Mouse (Mus musculus) spleen, adult 18-20 months (tissue): ENCODE measurements around the gene Kcnk3.

Experiments used
- DNase-seq, 2 experiments: peaks; one replicate each; pipeline ENCODE4 v3.0.0; 2022; ENCODE audit warnings: mixed read lengths in 2 of 2

Kcnk3 gene

GRCm38 (mm10) chr5:30587681-30588300, at the start of gene Kcnk3:
Gene Kcnk3 (plus strand): TSS chr5:30588170.
- peak; percentile 21 to 45 for DNase-seq

- no peak for DNase-seq
These were observed 42.3 kb upstream of the Kcnk3 start, which contains the start of gene Cib4 for GRCm38 (mm10) chr5:30545698-30546097. Gene Cib4 (minus strand): TSS chr5:30545836.

GRCm38 (mm10) chr5:30548681-30549080, 39.3 kb upstream of the Kcnk3 start:
- no peak for DNase-seq

GRCm38 (mm10) chr5:30550334-30551021, 37.5 kb upstream of the Kcnk3 start:
- no peak for DNase-seq

GRCm38 (mm10) chr5:30551022-30551638, 36.8 kb upstream of the Kcnk3 start:
- DNase-seq = no peak

GRCm38 (mm10) chr5:30552006-30552405, 36.0 kb upstream of the Kcnk3 start:
- DNase-seq = no peak

- DNase-seq = no peak
These were observed 34.0 kb upstream of the Kcnk3 start for GRCm38 (mm10) chr5:30553936-30554335.

- DNase-seq = no peak
These were observed 33.0 kb upstream of the Kcnk3 start for GRCm38 (mm10) chr5:30554981-30555380.

- no peak for DNase-seq
These were observed 31.7 kb upstream of the Kcnk3 start for GRCm38 (mm10) chr5:30556284-30556683.

GRCm38 (mm10) chr5:30559421-30559820, 28.5 kb upstream of the Kcnk3 start:
- DNase-seq = no peak

GRCm38 (mm10) chr5:30559986-30560493, 27.9 kb upstream of the Kcnk3 start:
- DNase-seq = no peak

- no peak for DNase-seq
These were observed 19.5 kb upstream of the Kcnk3 start for GRCm38 (mm10) chr5:30568479-30568878.

- DNase-seq = no peak
These were observed 16.1 kb upstream of the Kcnk3 start for GRCm38 (mm10) chr5:30571820-30572219.

GRCm38 (mm10) chr5:30574367-30574766, 13.6 kb upstream of the Kcnk3 start:
- DNase-seq = no peak

- no peak for DNase-seq
These were observed 11.7 kb upstream of the Kcnk3 start for GRCm38 (mm10) chr5:30576233-30576632.

- DNase-seq = no peak
These were observed 10.7 kb upstream of the Kcnk3 start for GRCm38 (mm10) chr5:30577251-30577650.

GRCm38 (mm10) chr5:30577654-30578310, 10.2 kb upstream of the Kcnk3 start:
- no peak for DNase-seq

- DNase-seq = no peak
These were observed 9.4 kb upstream of the Kcnk3 start for GRCm38 (mm10) chr5:30578445-30579080.

GRCm38 (mm10) chr5:30580725-30581124, 7.2 kb upstream of the Kcnk3 start:
- DNase-seq = no peak

- no peak for DNase-seq
These were observed 6.0 kb upstream of the Kcnk3 start for GRCm38 (mm10) chr5:30582017-30582416.

- DNase-seq = no peak
These were observed 1.4 kb upstream of the Kcnk3 start for GRCm38 (mm10) chr5:30586616-30587015.

GRCm38 (mm10) chr5:30587101-30587500, 869 bp upstream of the Kcnk3 start:
- no peak for DNase-seq
